Mouse (Mus musculus) CH12.LX (cell line): ENCODE measurements around the gene Ank2. TPM values are rescaled to one million over a fixed set of nuclear protein-coding genes. Genes with fewer than 3 reads are reported as not detected.
A peak's percentile ranks its signal among the peaks of the same experiment; 100 is the strongest.

Experiments used
- DNase-seq: peaks from one replicate; pipeline ENCODE4 v3.0.0-alpha.2; 2013; ENCODE audit errors: extremely low read depth
- H3K27ac ChIP-seq: 2 replicates; pipeline ENCODE4 v1.5.1; 2012; ENCODE audit warnings: low read depth, mild to moderate bottlenecking, control low read depth, moderate library complexity; ENCODE audit not compliant: insufficient read depth
- H3K27me3 ChIP-seq: replicated peaks from 2 replicates; pipeline ENCODE3; 2012; ENCODE audit warnings: inconsistent platforms
- H3K36me3 ChIP-seq, 2 experiments: replicated peaks in 1 of 2; 2 replicates each; pipeline versions ENCODE3 to v1.6.1; 2012; ENCODE audit warnings: inconsistent platforms in 1 of 2, low read length in 1 of 2, mild to moderate bottlenecking in 1 of 2, mixed read lengths in 1 of 2, moderate library complexity in 1 of 2; ENCODE audit not compliant: control insufficient read depth in 1 of 2, insufficient read depth in 1 of 2
- H3K4me1 ChIP-seq, 2 experiments: 2 replicates each; pipeline ENCODE4 v1.6.1; 2012; ENCODE audit warnings: inconsistent platforms in 1 of 2, moderate library complexity in 1 of 2; ENCODE audit not compliant: insufficient read depth in 2 of 2, control insufficient read depth in 1 of 2
- H3K4me2 ChIP-seq: 2 replicates; pipeline ENCODE4 v1.6.1; 2012; ENCODE audit warnings: low read depth, mild to moderate bottlenecking, control low read depth; ENCODE audit not compliant: poor library complexity, insufficient read depth, severe bottlenecking
- H3K4me3 ChIP-seq, 3 experiments: fragments of 150-350 bp in 1 of 3; sonication (generic) in 1 of 3; replicated peaks in 1 of 3; 2 replicates each; pipeline versions ENCODE3 to v1.5.1; 2011 to 2012; ENCODE audit warnings: low read depth in 2 of 3, low read length in 2 of 3, mild to moderate bottlenecking in 2 of 3, moderate library complexity in 2 of 3, control low read depth in 1 of 3, improper control_type of control experiment in 1 of 3, inconsistent platforms in 1 of 3, mixed read lengths in 1 of 3; ENCODE audit not compliant: poor library complexity in 1 of 3
- H3K79me2 ChIP-seq: replicated peaks from 2 replicates; pipeline ENCODE4 v1.6.1; 2012; ENCODE audit warnings: mild to moderate bottlenecking, moderate library complexity; ENCODE audit not compliant: control insufficient read depth, poor library complexity, insufficient read depth, severe bottlenecking; ENCODE audit errors: extremely low read depth
- H3K9ac ChIP-seq: 2 replicates; pipeline ENCODE4 v1.6.1; 2012; ENCODE audit warnings: low read depth, mild to moderate bottlenecking, control low read depth, moderate library complexity; ENCODE audit not compliant: insufficient read depth
- H3K9me3 ChIP-seq: replicated peaks from 2 replicates; pipeline ENCODE3; 2012; ENCODE audit warnings: low read length, inconsistent platforms, mixed read lengths
- CHD1 ChIP-seq: IDR thresholded peaks from 2 replicates; pipeline ENCODE4 v1.6.1; 2012; ENCODE audit warnings: low read depth, low read length, improper control_type of control experiment, inconsistent platforms
- CHD2 ChIP-seq: IDR thresholded peaks from 2 replicates; pipeline ENCODE4 v1.6.1; 2011; ENCODE audit warnings: low read length, improper control_type of control experiment
- CTCF ChIP-seq, 2 experiments: IDR thresholded peaks in 1 of 2; conservative IDR thresholded peaks in 1 of 2; 2 replicates each; pipeline ENCODE4 v1.5.1; 2011 to 2012; ENCODE audit warnings: low read depth in 2 of 2, low read length in 2 of 2, improper control_type of control experiment in 1 of 2, inconsistent platforms in 1 of 2, mild to moderate bottlenecking in 1 of 2, moderate library complexity in 1 of 2
- EP300 ChIP-seq: IDR thresholded peaks from 2 replicates; pipeline ENCODE4 v1.6.1; 2011; ENCODE audit warnings: low read length, improper control_type of control experiment
- HCFC1 ChIP-seq: IDR thresholded peaks from 2 replicates; pipeline ENCODE4 v1.6.1; 2012; ENCODE audit warnings: low read depth, mild to moderate bottlenecking, inconsistent platforms, low read length, improper control_type of control experiment
- IRF4 ChIP-seq: IDR thresholded peaks from 2 replicates; pipeline ENCODE4 v1.6.1; 2014; ENCODE audit warnings: low read depth, mild to moderate bottlenecking, inconsistent platforms, low read length, improper control_type of control experiment
- JUN ChIP-seq: IDR thresholded peaks from 2 replicates; pipeline ENCODE4 v1.6.1; 2011; ENCODE audit warnings: low read depth, mild to moderate bottlenecking, low read length, improper control_type of control experiment, moderate library complexity; ENCODE audit not compliant: insufficient read depth
- JUND ChIP-seq: conservative IDR thresholded peaks from 2 replicates; pipeline ENCODE4 v1.6.1; 2011; ENCODE audit warnings: low read depth, low read length, improper control_type of control experiment
- KAT2A ChIP-seq: IDR thresholded peaks from 2 replicates; pipeline ENCODE4 v1.6.1; 2012; ENCODE audit warnings: low read length, improper control_type of control experiment, inconsistent platforms; ENCODE audit not compliant: insufficient replicate concordance
- MAFK ChIP-seq: IDR thresholded peaks from 2 replicates; pipeline ENCODE4 v1.6.1; 2011; ENCODE audit warnings: low read length, improper control_type of control experiment; ENCODE audit not compliant: insufficient replicate concordance
- MXI1 ChIP-seq: IDR thresholded peaks from 2 replicates; pipeline ENCODE4 v1.6.1; 2011; ENCODE audit warnings: mild to moderate bottlenecking, low read depth, low read length, improper control_type of control experiment
- NELFE ChIP-seq: IDR thresholded peaks from 2 replicates; pipeline ENCODE4 v1.6.1; 2011; ENCODE audit warnings: low read depth, low read length, improper control_type of control experiment
- POLR2A ChIP-seq: IDR thresholded peaks from 2 replicates; pipeline ENCODE4 v1.6.1; 2011; ENCODE audit warnings: low read depth, mild to moderate bottlenecking, improper control_type of control experiment, low read length
- TBP ChIP-seq: conservative IDR thresholded peaks from 2 replicates; pipeline ENCODE4 v1.6.1; 2011; ENCODE audit warnings: low read depth, low read length, improper control_type of control experiment
- UBTF ChIP-seq: IDR thresholded peaks from 2 replicates; pipeline ENCODE4 v1.6.1; 2012; ENCODE audit warnings: low read depth, mild to moderate bottlenecking, inconsistent platforms, low read length, improper control_type of control experiment, moderate library complexity
- USF2 ChIP-seq: conservative IDR thresholded peaks from 2 replicates; pipeline ENCODE4 v1.6.1; 2011; ENCODE audit warnings: low read depth, low read length, improper control_type of control experiment
- ZC3H11A ChIP-seq: IDR thresholded peaks from 2 replicates; pipeline ENCODE4 v1.6.1; 2012; ENCODE audit warnings: low read depth, mild to moderate bottlenecking, inconsistent platforms, low read length, improper control_type of control experiment
- ZKSCAN1 ChIP-seq: IDR thresholded peaks from 2 replicates; pipeline ENCODE4 v1.6.1; 2012; ENCODE audit warnings: low read depth, inconsistent platforms, low read length, improper control_type of control experiment, borderline replicate concordance
- ZMIZ1 ChIP-seq: IDR thresholded peaks from 2 replicates; pipeline ENCODE4 v1.6.1; 2012; ENCODE audit warnings: low read depth, mild to moderate bottlenecking, inconsistent platforms, low read length, improper control_type of control experiment
- ZNF384 ChIP-seq: IDR thresholded peaks from 2 replicates; pipeline ENCODE4 v1.6.1; 2012; ENCODE audit warnings: low read depth, low read length, improper control_type of control experiment, inconsistent platforms
- dilution Hi-C: fragments of 300-500 bp; cut with MboI; formaldehyde crosslinking; loops from 2 replicates; pipeline ENCODE4 v1.14.3; 2020; ENCODE audit warnings: low sequenced_read_pairs; ENCODE audit not compliant: extremely low pct_unique_long_range_greater_than_20kb, extremely low pct_ligation_motif_present
- in situ Hi-C: fragments of 300-500 bp; cut with MboI; formaldehyde crosslinking; loops from 3 replicates; pipeline ENCODE4 v1.14.3; 2019; ENCODE audit warnings: low sequenced_read_pairs, low pct_ligation_motif_present, low pct_unique_long_range_greater_than_20kb, mixed read lengths
- polyA plus RNA-seq: library from polyadenylated mRNA; unstranded; fragments of >175 nt; gene quantifications from 2 replicates; pipeline ENCODE4 v1.2.1, GENCODE M21; 2012; ENCODE audit warnings: low read depth; ENCODE audit not compliant: insufficient read length
- total RNA-seq, 2 experiments: library from RNA; depleted of rRNA; stranded (reverse); fragments of 300-350 nt in 1 of 2; fragments of >200 nt in 1 of 2; gene quantifications; 2 replicates each; pipeline ENCODE4 v1.2.3; 2012 to 2014

Gene Ank2
- total and polyA plus RNA-seq, 3 experiments, result 3.9 to 20.9 (median 12.2) TPM

DNA sequence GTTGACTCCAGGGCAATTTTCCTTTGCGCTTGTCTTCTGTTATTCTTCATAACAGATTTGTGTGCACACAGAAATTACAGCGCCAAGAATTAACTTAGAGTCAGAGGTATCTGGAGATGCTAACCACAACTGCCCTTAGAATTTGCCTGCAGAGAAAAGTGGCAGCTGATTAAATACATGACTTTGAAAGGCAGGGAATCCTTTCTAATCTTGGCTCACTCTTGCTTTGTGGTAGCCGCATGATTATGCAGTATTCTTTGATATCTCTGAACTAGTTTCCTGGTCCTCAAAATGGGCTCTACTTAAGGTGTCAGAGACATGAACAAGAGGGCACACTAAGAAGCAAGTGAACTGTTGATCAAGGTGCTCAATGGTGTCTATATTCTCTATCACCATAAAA is 518.0 kb downstream of the Ank2 start:
- Histone ChIP-seq H3K79me2 (no peaks in the 10 kb centered on the region), H3K36me3 (peaks cover 0 to 15% of the 10 kb centered on the region in 2 experiments), H3K4me3 (no peak overlapping the region), H3K27me3 (no peaks in the 10 kb centered on the region), H3K4me1 (peaks cover 0 to 21% of the 10 kb centered on the region in 2 experiments; a peak in 3 of 4 replicates), H3K27ac (no peak overlapping the region), H3K4me2 (no peak overlapping the region), H3K9ac (no peak overlapping the region), H3K9me3 (no peaks in the 10 kb centered on the region)
- dilution Hi-C loops (no loop called here), in situ Hi-C loops (no loop called here)
- TF ChIP-seq MXI1, result no peak
- TF ChIP-seq JUND, result no peak
- TF ChIP-seq TBP, result no peak
- TF ChIP-seq JUN, result no peak
- no peak for TF ChIP-seq CHD1
- TF ChIP-seq ZC3H11A, result no peak
- TF ChIP-seq KAT2A, result no peak
- TF ChIP-seq ZMIZ1, result no peak
- TF ChIP-seq POLR2A, result no peak
- no peak for TF ChIP-seq IRF4
- no peak for TF ChIP-seq MAFK
- TF ChIP-seq UBTF, result no peak
- no peak for TF ChIP-seq HCFC1
- TF ChIP-seq EP300, result no peak
- TF ChIP-seq CHD2, result no peak
- TF ChIP-seq ZNF384, result no peak
- TF ChIP-seq USF2, result no peak
- no peak for DNase-seq

DNA sequence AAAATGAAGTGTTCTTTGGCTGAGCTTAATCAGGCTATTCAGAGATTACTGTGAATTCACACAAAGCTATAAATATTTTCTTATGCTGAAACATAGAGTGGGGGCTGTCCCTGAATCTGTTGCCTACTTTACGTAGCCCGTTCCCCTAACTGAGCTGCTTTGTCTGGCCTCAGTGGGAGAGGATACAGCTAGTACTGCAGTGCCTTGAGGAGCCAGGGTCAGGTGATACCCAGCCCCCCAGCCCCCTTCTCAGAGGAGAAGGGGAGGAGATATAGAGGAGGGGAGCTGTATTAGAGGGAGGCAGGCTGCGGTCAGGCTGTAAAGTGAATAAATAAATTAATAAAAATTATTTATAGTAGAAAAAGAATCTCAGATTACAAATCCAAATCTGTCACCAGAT is 519.5 kb downstream of the Ank2 start:
- TF ChIP-seq CTCF (conservative IDR thresholded peaks at IDR 0.05 in 1 of 2, IDR thresholded peaks at IDR 0.05 in 1 of 2; ENCODE audit: low read depth in 2 of 2, low read length in 2 of 2) (no peak), KAT2A (no peak), ZKSCAN1 (no peak), NELFE (no peak), IRF4 (no peak)
- Histone ChIP-seq H3K4me1 (peaks cover 0 to 21% of the 10 kb centered on the region in 2 experiments; a peak in 3 of 4 replicates), H3K4me3 (no peak overlapping the region), H3K9ac (0 out of 2 replicates have a peak overlapping the region, but pooled peaks have one; percentile 47), H3K27me3 (no peaks in the 10 kb centered on the region), H3K79me2 (no peaks in the 10 kb centered on the region), H3K4me2 (peak overlapping the region; percentile 76), H3K27ac (no peak overlapping the region), H3K9me3 (no peaks in the 10 kb centered on the region), H3K36me3 (peaks cover 0 to 20% of the 10 kb centered on the region in 2 experiments)
- in situ Hi-C loops, result no loop called here
- DNase-seq, result peak; percentile 66
- dilution Hi-C loops, result no loop called here
